Mouse (Mus musculus): ENCODE measurements around the gene Ppp1cb.

The Ppp1cb gene

DNA sequence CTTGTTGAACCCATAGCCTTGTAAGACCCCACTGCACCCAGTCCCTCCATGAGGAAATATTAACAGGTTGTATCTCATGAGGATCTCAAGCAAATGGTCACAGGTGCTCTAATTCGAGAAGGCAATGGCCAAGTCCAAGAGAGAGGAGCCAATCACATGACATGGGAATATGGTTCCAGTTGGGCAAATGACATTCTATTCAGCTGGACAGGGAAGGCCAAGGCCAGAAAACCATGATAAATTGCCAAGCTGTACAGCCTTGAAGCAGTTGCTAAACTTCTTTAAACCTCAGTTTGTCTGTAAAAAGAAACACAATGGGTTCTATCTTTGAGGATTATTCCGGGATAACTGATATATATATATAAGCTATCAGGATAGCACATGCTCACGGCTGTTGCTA is 14.7 kb upstream of the Ppp1cb start:
- no peak for DNase-seq (ENCODE audit: low spot score)

DNA sequence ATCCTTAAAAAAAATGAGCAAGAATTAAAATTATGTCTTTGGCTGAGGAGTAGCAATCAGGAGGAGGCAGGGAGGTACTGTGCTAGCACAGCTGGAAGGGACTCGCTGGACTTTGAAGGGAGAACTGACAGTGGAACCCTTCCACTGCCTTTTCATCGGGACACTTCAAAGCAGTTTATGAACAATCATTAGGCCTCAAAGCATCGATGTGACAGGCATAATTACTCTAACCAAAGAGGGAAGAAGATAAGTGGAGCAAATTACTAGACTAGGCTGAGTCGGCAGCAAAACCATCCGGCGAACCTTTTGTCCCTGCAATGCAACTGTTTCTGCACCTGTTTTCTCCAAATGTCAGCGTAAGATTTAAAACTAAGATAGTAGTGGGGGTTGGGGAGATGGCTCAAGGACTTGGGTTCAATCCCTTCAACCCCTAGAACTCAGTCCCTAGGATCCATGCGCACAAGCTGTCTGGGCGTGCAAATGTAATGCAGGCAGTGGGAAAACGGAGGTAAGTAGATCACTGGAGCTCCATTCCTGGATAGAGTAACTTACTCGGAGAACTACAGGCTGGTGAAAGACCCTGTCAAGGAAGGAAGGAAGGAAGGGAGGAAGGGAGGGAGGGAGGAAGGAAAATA is 13.2 kb upstream of the Ppp1cb start:
- DNase-seq (ENCODE audit: low spot score): no peak

DNA sequence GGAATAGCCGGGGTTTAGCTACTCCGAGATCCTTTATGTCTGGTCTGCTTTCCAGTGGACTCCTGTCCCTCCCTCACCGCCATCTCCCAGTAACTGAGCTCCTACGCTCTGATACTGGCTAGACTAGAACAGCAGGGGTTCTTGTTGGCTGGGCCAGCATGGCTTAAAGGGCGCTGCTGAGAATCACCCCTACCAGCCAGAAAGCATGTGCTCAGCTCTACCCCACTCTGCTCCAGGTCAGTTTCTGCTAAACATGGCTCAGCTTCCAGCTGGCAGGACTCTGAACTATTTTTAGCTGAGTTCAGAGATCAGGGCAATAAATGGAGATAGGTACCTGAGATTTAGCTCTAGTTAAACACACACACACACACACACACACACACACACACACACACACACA is 12.2 kb upstream of the Ppp1cb start:
- no peak for DNase-seq (ENCODE audit: low spot score)

DNA sequence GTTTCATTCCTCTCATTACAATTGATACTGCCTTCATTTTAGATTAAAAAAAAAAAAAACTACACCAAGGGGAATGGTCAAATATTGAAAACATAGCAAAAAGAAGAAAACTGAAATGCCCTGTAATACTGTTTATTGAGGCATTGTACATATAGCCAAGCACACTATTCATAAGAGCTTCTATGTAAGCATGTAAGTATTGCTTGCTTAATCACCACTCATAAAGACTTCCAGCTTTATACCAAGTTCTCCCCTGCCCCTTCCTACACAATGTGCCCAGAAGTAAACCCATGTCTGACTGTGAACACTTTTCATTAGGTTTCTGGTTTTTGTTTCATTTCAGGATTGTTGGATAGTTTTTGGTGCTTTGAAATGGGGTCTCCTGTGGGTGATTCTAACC is 11.8 kb upstream of the Ppp1cb start:
- no peak for DNase-seq (ENCODE audit: low spot score)

DNA sequence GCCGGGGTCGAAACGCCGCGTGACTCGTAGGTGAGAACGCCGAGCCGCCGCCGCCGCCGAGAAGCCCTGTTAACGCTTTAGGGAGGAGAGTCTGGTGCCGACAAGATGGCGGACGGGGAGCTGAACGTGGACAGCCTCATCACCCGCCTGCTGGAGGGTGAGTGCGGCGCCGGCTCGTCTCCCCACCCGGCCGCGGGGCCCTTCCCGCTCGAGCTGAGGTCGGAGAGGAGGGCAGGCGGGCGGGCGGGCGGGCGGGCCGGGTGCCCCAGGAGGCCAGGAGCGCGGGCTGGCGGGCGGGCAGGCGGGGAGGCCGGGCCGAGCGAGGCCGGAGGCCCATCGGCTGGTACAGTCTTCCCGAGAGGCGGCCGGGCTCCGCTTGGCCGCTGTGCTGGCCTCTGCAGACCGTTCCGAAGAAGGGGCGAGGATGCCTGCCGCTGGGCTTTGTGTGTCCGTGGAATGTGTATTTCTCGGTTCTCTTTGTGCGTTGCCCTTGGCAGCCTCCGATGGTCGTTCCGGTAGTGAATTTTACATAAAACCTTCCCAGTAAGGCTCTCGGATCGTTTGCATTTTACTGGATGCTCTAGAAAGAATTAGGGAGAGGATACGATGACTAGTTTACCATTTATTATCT is 723 bp downstream of the Ppp1cb start:
- DNase-seq (ENCODE audit: low spot score): no peak

DNA sequence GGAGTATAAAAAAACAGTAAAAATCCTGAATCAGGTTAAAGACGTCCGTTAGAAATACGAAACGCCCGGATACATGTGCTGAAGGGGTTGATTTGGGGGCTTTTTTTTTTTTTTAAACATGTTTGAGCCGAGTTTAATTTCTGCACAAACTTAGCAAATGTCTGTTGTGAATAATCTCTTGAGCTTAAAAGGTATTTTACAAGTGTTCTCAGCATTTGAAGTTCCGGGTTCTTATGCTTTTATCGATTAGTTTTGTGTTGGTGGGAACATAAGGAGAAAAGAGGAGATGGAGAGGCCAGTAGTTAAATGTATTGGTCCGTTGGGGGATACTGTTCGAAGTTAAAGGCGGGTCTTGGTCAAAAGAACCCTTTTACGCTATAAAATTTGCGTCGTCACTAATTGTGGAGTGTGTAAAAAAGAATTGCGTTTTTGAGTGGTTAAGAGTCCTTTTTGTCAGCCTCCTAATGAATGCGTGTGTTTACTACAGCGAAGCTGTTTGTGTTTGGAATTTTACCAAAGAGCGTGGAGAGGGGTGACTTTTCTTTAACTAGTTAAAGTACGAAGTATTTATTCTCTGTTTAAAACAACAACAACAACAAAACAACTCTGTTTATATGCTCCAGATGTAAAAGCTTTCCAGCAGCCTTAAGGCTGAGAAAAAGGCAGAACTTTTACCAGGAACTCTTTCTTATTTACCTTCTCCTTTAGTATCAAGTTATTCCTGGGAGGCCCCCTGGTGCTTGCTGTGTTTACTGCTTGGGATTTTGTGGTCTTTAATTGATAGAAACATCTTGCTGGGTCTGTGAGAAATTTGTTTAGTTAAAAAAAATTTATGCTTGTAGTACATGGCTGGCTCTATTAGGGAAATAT is 1.5 kb downstream of the Ppp1cb start:
- DNase-seq (ENCODE audit: low spot score): peak; percentile 67

DNA sequence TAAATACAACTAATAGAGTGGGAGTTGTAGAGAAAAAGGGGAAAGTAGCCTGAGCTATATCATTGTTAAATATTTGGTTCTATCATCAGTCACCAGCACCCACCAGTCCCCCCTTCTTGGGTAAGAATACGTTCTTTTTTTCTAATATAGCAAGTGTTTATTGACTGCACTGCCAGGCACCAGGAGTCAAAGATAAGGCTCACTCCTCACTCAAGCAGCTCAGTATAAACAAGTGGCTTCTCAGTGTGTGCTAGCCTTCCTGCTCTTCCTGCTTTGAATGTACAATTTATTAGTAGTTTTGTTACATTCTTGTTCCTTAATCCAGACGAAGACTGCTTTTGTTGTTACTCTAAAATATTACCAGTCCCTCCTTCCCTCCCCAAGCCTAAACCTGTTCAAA is 2.3 kb downstream of the Ppp1cb start:
- DNase-seq (ENCODE audit: low spot score): no peak

DNA sequence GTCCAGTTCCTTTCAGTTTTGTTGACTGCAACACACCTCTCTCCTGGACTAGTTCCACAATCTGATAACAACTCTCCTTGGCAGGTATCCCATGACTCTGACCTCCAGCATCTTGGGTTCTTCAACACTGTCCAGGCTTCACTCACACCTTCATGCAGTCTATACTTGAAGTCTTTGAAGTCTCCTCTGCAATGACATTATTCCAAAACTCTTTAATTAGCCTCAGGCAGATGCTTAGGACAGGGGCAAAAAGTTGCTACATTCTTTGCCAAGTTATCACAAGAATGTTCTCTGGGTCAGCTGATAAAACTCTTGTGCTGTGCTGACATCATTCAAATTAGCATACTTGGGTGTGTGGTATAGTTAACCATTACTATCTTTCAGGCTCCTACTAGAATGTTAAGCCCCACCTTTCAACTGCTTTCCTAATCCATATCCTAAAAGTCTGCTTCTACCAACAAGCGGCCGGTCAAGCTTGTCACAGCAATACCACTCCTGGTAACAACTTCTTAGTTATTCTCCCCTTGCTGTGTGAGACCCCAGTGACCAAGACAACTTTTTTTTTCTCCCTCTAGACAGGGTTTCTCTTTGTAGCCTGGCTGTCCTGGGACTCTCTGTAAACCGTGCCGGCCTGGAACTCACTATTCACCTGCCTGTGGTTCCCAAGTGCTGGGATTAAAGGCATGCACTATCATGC is 13.8 kb downstream of the Ppp1cb start:
- peak; percentile 52 for DNase-seq (ENCODE audit: low spot score)

DNA sequence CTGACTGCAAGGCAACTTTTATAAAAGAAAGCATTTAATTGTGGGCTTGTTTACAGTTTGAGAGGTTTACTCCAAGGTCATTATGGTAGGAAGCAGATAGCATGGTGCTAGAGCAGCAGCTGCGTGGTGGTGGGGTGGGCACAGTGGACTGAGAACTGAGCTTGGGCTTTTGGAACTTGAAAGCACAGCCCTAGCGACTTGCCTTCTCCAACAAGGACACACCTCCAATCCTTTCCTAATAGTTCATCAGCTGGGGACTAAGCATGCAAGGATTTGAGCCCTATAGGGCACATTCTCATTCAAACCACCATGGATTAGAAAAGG is 14.3 kb downstream of the Ppp1cb start:
- no peak for DNase-seq (ENCODE audit: low spot score)

DNA sequence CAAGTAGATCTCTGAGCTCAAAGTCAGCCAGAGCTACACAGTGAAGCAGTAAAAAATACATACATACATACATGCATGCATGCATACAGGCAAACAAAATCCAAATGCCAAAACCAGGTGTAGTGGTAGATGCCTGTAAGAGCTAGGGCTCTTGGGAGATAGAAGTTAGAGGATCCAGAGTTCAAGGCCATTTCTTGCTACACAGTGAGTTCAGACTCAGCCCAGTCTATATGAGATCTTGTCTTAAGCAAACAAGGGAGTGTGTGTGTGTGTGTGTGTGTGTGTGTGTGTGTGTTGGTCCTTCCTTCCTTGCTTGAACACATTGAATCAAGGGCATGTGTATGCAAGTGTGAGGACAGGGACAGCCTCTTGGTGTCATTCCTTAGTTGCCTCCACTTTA is 17.9 kb downstream of the Ppp1cb start:
- no peak for DNase-seq (ENCODE audit: low spot score)

DNA sequence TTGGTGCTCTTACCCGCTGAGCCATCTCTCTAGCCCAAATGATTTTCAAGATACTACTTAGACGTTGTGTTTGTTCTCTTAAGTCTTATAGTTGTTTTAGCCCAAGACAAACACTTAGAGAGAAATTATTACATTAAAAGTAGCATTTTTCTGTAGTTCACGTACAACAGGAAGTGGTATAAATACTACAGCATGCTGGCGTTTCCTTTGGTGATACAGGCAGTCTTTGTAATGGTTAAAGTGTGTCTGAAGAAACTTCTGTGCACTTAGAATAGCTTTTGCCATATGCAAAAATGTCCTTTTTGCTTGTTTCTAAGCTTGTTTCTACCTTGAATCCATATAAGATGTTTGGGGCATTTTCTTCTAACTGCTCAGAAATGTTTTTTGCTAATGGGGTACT is 20.3 kb downstream of the Ppp1cb start:
- DNase-seq (ENCODE audit: low spot score): no peak

DNA sequence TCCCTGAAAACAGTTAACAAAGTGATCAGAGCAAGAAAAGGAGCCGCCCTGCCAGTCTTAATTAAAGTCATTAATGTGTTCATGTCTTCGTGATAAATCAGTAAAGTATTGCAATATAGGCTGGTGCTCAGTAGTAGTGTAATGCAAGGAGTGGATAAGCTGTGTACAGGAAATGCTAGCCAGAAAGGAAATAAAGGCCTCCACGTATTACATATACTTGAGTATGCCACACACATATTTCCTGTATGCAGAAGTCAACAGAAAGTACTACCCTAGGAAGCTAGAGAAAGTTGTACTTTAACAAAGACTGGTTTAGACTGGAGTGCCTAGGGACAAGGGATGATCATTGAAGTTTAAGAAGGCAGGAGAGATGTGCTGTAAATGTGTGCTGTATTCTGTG is 26.8 kb downstream of the Ppp1cb start:
- DNase-seq (ENCODE audit: low spot score): no peak

DNA sequence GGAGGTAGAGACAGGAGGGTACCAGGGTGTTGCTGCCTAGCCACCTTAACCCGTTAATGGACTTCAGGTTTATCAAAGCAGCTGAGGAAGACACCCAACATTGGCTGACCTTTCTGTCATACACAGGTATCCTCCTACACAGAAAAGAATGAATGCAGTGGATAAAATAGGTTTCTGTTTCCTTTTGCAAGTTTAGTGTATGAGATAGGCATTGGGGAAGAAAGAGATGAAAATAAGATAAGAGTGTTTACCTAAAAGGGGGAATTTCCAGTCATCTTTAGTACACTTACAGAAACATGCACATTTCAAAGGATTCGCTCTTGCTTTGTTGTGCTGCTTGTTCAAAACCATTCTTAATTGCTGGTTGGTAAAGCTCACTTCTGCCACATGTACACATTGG is 29.4 kb downstream of the Ppp1cb start:
- no peak for DNase-seq (ENCODE audit: low spot score)

DNA sequence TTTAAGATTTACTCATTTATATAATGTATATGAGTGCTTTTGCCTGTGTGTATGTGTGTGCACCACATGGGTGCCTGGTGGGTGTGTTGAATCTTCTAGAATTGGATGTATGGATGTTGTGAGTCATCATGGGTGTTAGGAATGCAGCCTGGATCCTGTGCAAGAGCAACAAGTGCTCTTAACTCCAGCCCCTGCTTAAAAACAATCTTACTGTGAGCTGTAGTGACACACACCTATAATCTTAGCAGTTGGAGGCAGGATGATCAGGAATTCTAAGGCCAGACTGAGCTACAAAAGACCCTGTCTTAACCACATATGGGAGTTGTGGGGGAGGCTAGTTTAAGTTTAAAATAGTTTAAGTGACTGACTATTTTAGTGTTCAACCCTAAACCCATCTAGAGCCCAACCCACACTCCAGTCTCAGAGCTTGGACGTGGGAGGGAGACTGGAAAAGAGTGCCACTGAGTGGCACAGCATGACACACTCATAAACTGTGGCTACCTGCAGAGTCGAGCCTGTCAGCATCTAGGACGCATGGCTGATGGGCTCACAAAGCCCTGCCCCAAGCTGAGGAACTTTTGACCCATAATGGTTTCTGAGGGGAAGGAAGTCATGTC is 35.5 kb downstream of the Ppp1cb start:
- DNase-seq (ENCODE audit: low spot score): no peak

DNA sequence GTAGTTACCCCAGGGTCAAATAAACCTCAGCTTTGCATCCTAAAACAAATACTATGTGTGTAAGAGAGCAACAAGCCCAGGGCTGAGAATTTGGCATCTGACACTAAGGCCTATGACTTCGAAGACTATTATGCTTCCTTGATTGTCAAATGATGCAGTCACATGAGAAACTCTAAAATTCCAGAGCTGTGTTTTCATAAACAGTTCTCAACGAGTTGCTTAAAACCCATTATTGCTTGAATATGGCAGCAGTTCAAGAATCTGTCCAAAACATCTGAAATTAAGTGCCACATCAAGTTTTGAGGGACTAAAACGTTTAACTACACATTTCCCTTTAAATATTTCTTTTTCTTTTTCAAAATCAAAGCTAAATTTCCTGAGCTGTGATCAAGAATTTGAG is 50.1 kb downstream of the Ppp1cb start:
- DNase-seq (ENCODE audit: low spot score): peak; percentile 3

DNA sequence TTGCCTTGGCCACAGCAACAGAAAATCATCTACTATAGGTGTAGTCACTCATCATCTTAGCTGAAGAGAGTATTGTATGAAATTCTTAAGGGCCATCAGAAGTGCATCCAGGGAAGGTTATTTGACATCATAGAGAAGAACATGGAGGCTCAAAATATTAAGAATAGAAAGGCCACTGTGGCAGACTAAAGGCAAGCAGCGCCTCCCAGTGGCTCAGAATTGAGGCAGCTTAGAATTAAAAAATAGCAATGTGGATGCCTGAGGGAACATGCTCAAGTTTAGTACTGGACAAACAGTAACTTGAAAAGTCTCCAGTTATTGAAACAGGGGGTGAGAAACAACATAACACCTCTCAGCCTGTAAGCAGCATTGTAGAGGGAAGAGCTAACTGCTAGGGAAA is 61.7 kb downstream of the Ppp1cb start:
- peak; percentile 34 for DNase-seq (ENCODE audit: low spot score)

DNA sequence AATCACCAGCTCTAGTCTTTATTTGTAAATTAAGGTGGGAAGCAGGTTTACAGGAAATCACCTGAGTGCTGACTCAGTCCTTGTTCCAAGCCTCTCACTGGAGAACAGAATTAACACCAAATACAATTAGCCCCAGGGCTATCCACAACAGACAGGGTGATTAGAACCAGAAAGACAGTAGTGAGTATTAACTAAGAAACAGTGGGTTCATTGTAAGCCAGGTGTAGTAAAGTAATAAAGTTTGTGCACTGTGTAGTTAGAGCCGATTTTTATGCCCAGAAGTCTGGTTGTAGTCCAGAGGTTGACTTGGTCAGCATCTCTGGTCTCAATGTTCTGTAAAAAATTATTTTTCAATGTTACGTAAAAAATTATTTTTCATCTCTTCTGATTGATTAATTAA is 90.8 kb downstream of the Ppp1cb start:
- DNase-seq (ENCODE audit: low spot score): no peak

DNA sequence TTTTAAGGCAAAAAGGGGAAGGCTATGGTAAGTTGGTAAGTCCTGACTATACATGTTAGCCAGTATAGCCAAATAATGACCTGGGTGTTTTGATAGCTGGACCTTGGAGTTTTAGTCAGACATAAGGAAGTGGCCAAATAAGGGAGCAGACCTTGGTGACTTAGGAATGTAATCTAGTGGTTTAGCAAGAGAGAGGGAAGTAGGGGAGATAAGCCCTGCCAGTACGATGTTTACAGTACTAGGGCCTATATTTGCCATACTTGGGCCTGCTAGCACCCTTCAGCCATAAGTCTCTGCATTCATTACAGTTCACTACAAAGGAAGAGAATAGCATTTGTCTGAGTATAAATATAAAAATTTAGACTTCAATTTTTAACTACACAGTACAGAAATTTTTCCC is 106.1 kb downstream of the Ppp1cb start:
- DNase-seq (ENCODE audit: low spot score): no peak

Measured in lung, postnatal 25 days (tissue).